ENCODE assay signal across 8 mouse cellular contexts in the genomic region with DNA sequence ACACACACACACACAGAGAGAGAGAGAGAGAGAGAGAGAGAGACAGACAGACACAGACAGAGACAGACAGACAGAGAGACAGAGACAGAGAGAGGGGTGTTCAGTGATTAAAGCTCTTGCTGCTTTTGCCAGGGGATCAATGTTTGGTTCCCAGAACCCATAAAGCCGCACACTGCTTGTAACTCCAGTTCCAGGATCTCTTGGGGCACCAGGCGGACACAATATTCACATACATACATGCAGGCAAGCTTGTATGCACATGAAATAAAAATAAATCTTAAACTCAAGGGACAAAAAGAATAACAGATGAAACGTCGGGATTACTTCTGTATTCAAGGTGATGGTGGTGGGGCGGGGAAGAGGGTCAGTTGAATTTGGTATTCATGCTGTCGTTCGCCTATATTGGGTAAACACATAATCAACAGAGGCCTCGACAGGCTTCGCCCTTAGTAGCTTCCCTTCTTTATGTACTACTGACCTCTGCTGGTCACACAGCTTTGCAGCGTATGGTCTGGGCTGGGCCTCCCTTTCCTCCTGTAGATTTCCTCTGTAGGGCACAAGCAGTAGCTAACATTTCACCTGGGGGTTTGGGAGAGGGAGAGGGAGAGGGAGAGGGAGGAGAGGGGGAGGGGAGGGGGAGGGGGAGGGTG. TPM values are rescaled to one million over a fixed set of nuclear protein-coding genes. Genes with fewer than 3 reads are reported as not detected.
DNase-seq lines count a peak whose midpoint lies in the region; ATAC-seq and TF ChIP-seq lines count a peak whose summit lies in the region.

No protein-coding gene starts in this region.

- H3K4me3 ChIP-seq in embryonic facial prominence, embryonic 12.5 days = peak overlapping the region; percentile 26
- no peak overlapping the region for H3K4me3 ChIP-seq in heart, adult 2 months
- no peak overlapping the region for H3K4me3 ChIP-seq in kidney, adult 2 months (ENCODE audit: insufficient read depth, low read depth, low read length)
- H3K4me3 ChIP-seq in limb, embryonic 11.5 days (ENCODE audit: low read depth, low read length) = peak overlapping the region; percentile 26; the same call in 1 of the 2 replicates
- H3K4me3 ChIP-seq in midbrain, embryonic 14.5 days (replicated peaks; ENCODE audit: low read depth, low read length) = no peak overlapping the region
- no peak overlapping the region for H3K4me3 ChIP-seq in spleen, adult 2 months (ENCODE audit: extremely low read depth, insufficient read depth, insufficient read length)

- H3K36me3 ChIP-seq in embryonic facial prominence, embryonic 12.5 days = no peaks in the 10 kb centered on the region
- H3K36me3 ChIP-seq in heart, adult 2 months (ENCODE audit: control insufficient read depth, insufficient read depth, low read length) = no peaks in the 10 kb centered on the region
- no peaks in the 10 kb centered on the region for H3K36me3 ChIP-seq in kidney, adult 2 months (ENCODE audit: control insufficient read depth, insufficient read depth, low read length)
- 0 out of 2 replicates have a peak, but pooled peaks cover 2% of the 10 kb centered on the region for H3K36me3 ChIP-seq in limb, embryonic 11.5 days (ENCODE audit: control insufficient read depth, insufficient read depth, low read length)
- peaks cover 6% of the 10 kb centered on the region for H3K36me3 ChIP-seq in midbrain, embryonic 14.5 days (ENCODE audit: control insufficient read depth, insufficient read depth, low read length)
- peaks cover 2% of the 10 kb centered on the region; the same call in 1 of the 2 replicates for H3K36me3 ChIP-seq in spleen, adult 2 months (ENCODE audit: control insufficient read depth, insufficient read depth, low read length)

- H3K9me3 ChIP-seq in embryonic facial prominence, embryonic 12.5 days = no peaks in the 10 kb centered on the region
- no peaks in the 10 kb centered on the region for H3K9me3 ChIP-seq in limb, embryonic 11.5 days (ENCODE audit: control insufficient read depth, low read length)
- no peaks in the 10 kb centered on the region for H3K9me3 ChIP-seq in midbrain, embryonic 14.5 days (ENCODE audit: control insufficient read depth, low read length)

- H3K4me2 ChIP-seq in embryonic facial prominence, embryonic 12.5 days (replicated peaks) = peak overlapping the region; percentile 55
- H3K4me2 ChIP-seq in limb, embryonic 11.5 days (ENCODE audit: low read depth, severe bottlenecking) = no peak overlapping the region; the same call in 1 of the 2 replicates
- peak overlapping the region; percentile 53 for H3K4me2 ChIP-seq in midbrain, embryonic 14.5 days (ENCODE audit: low read length)

- H3K4me1 ChIP-seq in embryonic facial prominence, embryonic 12.5 days = 0 out of 2 replicates have a peak, but pooled peaks cover 3% of the 10 kb centered on the region
- no peaks in the 10 kb centered on the region for H3K4me1 ChIP-seq in heart, adult 2 months (ENCODE audit: control insufficient read depth, insufficient read depth, low read length)
- H3K4me1 ChIP-seq in kidney, adult 2 months (ENCODE audit: control insufficient read depth, insufficient read depth, low read length) = no peaks in the 10 kb centered on the region; the same call in 1 of the 2 replicates
- H3K4me1 ChIP-seq in limb, embryonic 11.5 days (ENCODE audit: control insufficient read depth, insufficient read depth, low read length) = no peaks in the 10 kb centered on the region
- H3K4me1 ChIP-seq in midbrain, embryonic 14.5 days (ENCODE audit: control insufficient read depth, insufficient read depth, low read length) = 0 out of 2 replicates have a peak, but pooled peaks cover 3% of the 10 kb centered on the region
- H3K4me1 ChIP-seq in spleen, adult 2 months (ENCODE audit: control insufficient read depth, insufficient read depth, insufficient read length) = no peaks in the 10 kb centered on the region

- peak; percentile 83 for TF ChIP-seq CTCF in heart, adult 2 months (IDR thresholded peaks at IDR 0.05)
- peak; percentile 94 for TF ChIP-seq CTCF in kidney, adult 2 months (conservative IDR thresholded peaks at IDR 0.05; ENCODE audit: insufficient read depth, insufficient read length, low read depth, low read length)
- TF ChIP-seq CTCF in spleen, adult 2 months (IDR thresholded peaks at IDR 0.05; ENCODE audit: extremely low read depth, insufficient read depth, insufficient read length, insufficient replicate concordance) = peak; percentile 65; the same call in 1 of the 2 replicates

- TF ChIP-seq EP300 in heart, adult 2 months (IDR thresholded peaks at IDR 0.05; ENCODE audit: insufficient read depth, low read depth, low read length) = peak; percentile 93

- DNase-seq in 3T3-L1 (ENCODE audit: low read depth, low spot score) = peak; percentile 93
- DNase-seq in adrenal gland, postnatal 14 days = peak; percentile 85
- DNase-seq in heart, adult 2 months = peak; percentile 67 to 70
- peak; percentile 80 for DNase-seq in kidney, adult 2 months
- DNase-seq in limb, embryonic 11.5 days (ENCODE audit: low spot score) = peak; percentile 82
- DNase-seq in midbrain, embryonic 14.5 days = peak; percentile 93
- DNase-seq in spleen, adult 2 months (ENCODE audit: low read depth in 1 of 2, low spot score in 2 of 2) = peak; percentile 25 to 63

- TF ChIP-seq POLR2A in heart, adult 2 months (IDR thresholded peaks at IDR 0.05; ENCODE audit: insufficient read depth, low read depth, low read length) = no peak
- no peak for TF ChIP-seq POLR2A in kidney, adult 2 months (IDR thresholded peaks at IDR 0.05; ENCODE audit: low read depth, low read length)
- TF ChIP-seq POLR2A in spleen, adult 2 months (IDR thresholded peaks at IDR 0.05; ENCODE audit: low read depth, low read length) = no peak

- H3K27me3 ChIP-seq in embryonic facial prominence, embryonic 12.5 days = no peaks in the 10 kb centered on the region
- H3K27me3 ChIP-seq in heart, adult 2 months (ENCODE audit: control insufficient read depth, insufficient read depth, low read length) = no peaks in the 10 kb centered on the region
- no peaks in the 10 kb centered on the region for H3K27me3 ChIP-seq in kidney, adult 2 months (replicated peaks; ENCODE audit: control insufficient read depth, insufficient read depth, low read length)
- H3K27me3 ChIP-seq in limb, embryonic 11.5 days (ENCODE audit: control insufficient read depth, insufficient read depth, low read length) = no peaks in the 10 kb centered on the region
- H3K27me3 ChIP-seq in midbrain, embryonic 14.5 days (ENCODE audit: control insufficient read depth, insufficient read depth, low read length) = no peaks in the 10 kb centered on the region
- no peaks in the 10 kb centered on the region for H3K27me3 ChIP-seq in spleen, adult 2 months (ENCODE audit: control insufficient read depth, insufficient read depth, low read length)

- WGBS in embryonic facial prominence, embryonic 12.5 days = 13% methylated on average over 10 of the region's 10 CpGs
- WGBS in heart, adult 2 months = 14% methylated on average over 10 of the region's 10 CpGs
- 18% methylated on average over 10 of the region's 10 CpGs for WGBS in kidney, adult 2 months
- 14% methylated on average over 10 of the region's 10 CpGs for WGBS in limb, embryonic 11.5 days
- WGBS in midbrain, embryonic 14.5 days = 11% methylated on average over 10 of the region's 10 CpGs
- WGBS in spleen, adult 2 months = 19% methylated on average over 10 of the region's 10 CpGs

- no peak overlapping the region for H3K27ac ChIP-seq in embryonic facial prominence, embryonic 12.5 days
- no peak overlapping the region for H3K27ac ChIP-seq in heart, adult 2 months
- no peak overlapping the region for H3K27ac ChIP-seq in kidney, adult 2 months (ENCODE audit: insufficient read depth, low read depth, low read length)
- no peak overlapping the region for H3K27ac ChIP-seq in limb, embryonic 11.5 days (replicated peaks; ENCODE audit: low read depth, low read length)
- H3K27ac ChIP-seq in midbrain, embryonic 14.5 days (replicated peaks; ENCODE audit: low read depth, low read length) = no peak overlapping the region
- H3K27ac ChIP-seq in spleen, adult 2 months (ENCODE audit: insufficient read depth, low read length) = no peak overlapping the region

- peak; percentile 95 for ATAC-seq in embryonic facial prominence, embryonic 12.5 days (ENCODE audit: insufficient number of reproducible peaks, insufficient read depth, low FRiP score, low TSS enrichment)
- ATAC-seq in limb, embryonic 11.5 days (ENCODE audit: insufficient number of reproducible peaks, low FRiP score, low TSS enrichment, low read depth) = peak; percentile 96
- peak; percentile 96 for ATAC-seq in midbrain, embryonic 14.5 days (ENCODE audit: low FRiP score, low TSS enrichment)

- intact Hi-C loops in heart, adult 2 months (cut with DNase I) = loop anchor here (1.0 to 10.0 kb wide), 4 partner anchors 93 to 690 kb away; a partner anchor contains a TSS

- H3K79me2 ChIP-seq in heart, adult 2 months (replicated peaks; ENCODE audit: control insufficient read depth, insufficient read depth, low read length) = no peaks in the 10 kb centered on the region

- peak overlapping the region; percentile 53 for H3K9ac ChIP-seq in embryonic facial prominence, embryonic 12.5 days
- H3K9ac ChIP-seq in heart, adult 2 months (ENCODE audit: low read depth, low read length) = no peak overlapping the region
- no peak overlapping the region for H3K9ac ChIP-seq in limb, embryonic 11.5 days (ENCODE audit: low read length)
- H3K9ac ChIP-seq in midbrain, embryonic 14.5 days (replicated peaks; ENCODE audit: low read length) = peak overlapping the region; percentile 31; the same call in 1 of the 2 replicates

RNA-seq across cellular contexts. Expression of a gene that starts 6.9 kb away (rescaled TPM):
- not detected in 2 replicates for total RNA-seq in adrenal gland, postnatal 14 days (2021)
- polyA plus RNA-seq in embryonic facial prominence, embryonic 12.5 days (2016; fragmentation: Nextera tagmentation; extraction: Ambion mirVana) = not detected in 2 replicates
- total RNA-seq in heart, adult 2 months (2021) = not detected
- polyA plus RNA-seq in heart, adult 2 months (2012; rRNA removed) = not detected in 2 replicates
- polyA plus RNA-seq in kidney, adult 2 months (2012; rRNA removed) = not detected in 2 replicates
- not detected in 2 replicates for polyA plus RNA-seq in limb, embryonic 11.5 days (2014; fragmentation: Nextera tagmentation; extraction: Ambion mirVana)
- not detected in 2 replicates for polyA plus RNA-seq in midbrain, embryonic 14.5 days (2014; fragmentation: Nextera tagmentation; extraction: Ambion mirVana)
- polyA plus RNA-seq in spleen, adult 2 months (2012; rRNA removed) = not detected in 2 replicates

RNA-seq across cellular contexts. Expression of a gene that starts 26.0 kb away (rescaled TPM):
- 0.74 and 0.83 TPM in 2 replicates for total RNA-seq in adrenal gland, postnatal 14 days (2021)
- polyA plus RNA-seq in embryonic facial prominence, embryonic 12.5 days (2016; fragmentation: Nextera tagmentation; extraction: Ambion mirVana) = not detected in 2 replicates
- total RNA-seq in heart, adult 2 months (2021) = 1 to 10 TPM; 2.5 to 3.3 TPM
- 4.7 and 4.9 TPM in 2 replicates for polyA plus RNA-seq in heart, adult 2 months (2012; rRNA removed)
- polyA plus RNA-seq in kidney, adult 2 months (2012; rRNA removed) = 2.0 and 2.9 TPM in 2 replicates
- not detected in 2 replicates for polyA plus RNA-seq in limb, embryonic 11.5 days (2014; fragmentation: Nextera tagmentation; extraction: Ambion mirVana)
- polyA plus RNA-seq in midbrain, embryonic 14.5 days (2014; fragmentation: Nextera tagmentation; extraction: Ambion mirVana) = 0.13 TPM in 1 of 2 replicates, not detected in the other
- polyA plus RNA-seq in spleen, adult 2 months (2012; rRNA removed) = not detected in 2 replicates

Comparison
In these comparisons a context has a peak if more than half of its experiments do, and no peak if none do; other contexts are left out.
1. H3K4me3 ChIP-seq: peak in embryonic facial prominence, embryonic 12.5 days (single experiment) and limb, embryonic 11.5 days (single experiment); none in heart, adult 2 months (single experiment), kidney, adult 2 months (single experiment), midbrain, embryonic 14.5 days (single experiment) and spleen, adult 2 months (single experiment).
2. H3K9ac ChIP-seq: peak in embryonic facial prominence, embryonic 12.5 days (single experiment) and midbrain, embryonic 14.5 days (single experiment); none in heart, adult 2 months (single experiment) and limb, embryonic 11.5 days (single experiment).
3. Peak in every context shown above with its lines, with median percentiles within 50 percentile points of each other: DNase-seq, ATAC-seq and CTCF ChIP-seq.